Mouse (Mus musculus) liver, embryonic 14.5 days (tissue): ENCODE results near the gene Tufm. TPM values are rescaled to one million over a fixed set of nuclear protein-coding genes. Genes with fewer than 3 reads are reported as not detected.

Experiments
- ATAC-seq: fragments of 200-750 bp; cut with Nextera tagmentation; 2 replicates; pipeline ENCODE4 v1.8.0; 2017; ENCODE audit warnings: moderate number of reproducible peaks, mild to moderate bottlenecking, moderate library complexity; ENCODE audit not compliant: insufficient read depth
- DNase-seq, 3 experiments: peaks; one replicate each; pipeline ENCODE4 v3.0.0-alpha.2; 2012 to 2013; ENCODE audit warnings: low read depth in 3 of 3, low spot score in 3 of 3
- H3K27ac ChIP-seq: fragments of 300-500 bp; sonication (generic); 2 replicates; pipeline ENCODE4 v1.5.1; 2014; ENCODE audit warnings: moderate library complexity, mild to moderate bottlenecking, control low read depth, inconsistent platforms
- H3K27me3 ChIP-seq: fragments of 300-500 bp; sonication (generic); 2 replicates; pipeline ENCODE4 v1.6.1; 2014; ENCODE audit warnings: mild to moderate bottlenecking, low read length, moderate library complexity; ENCODE audit not compliant: control insufficient read depth, insufficient read depth
- H3K36me3 ChIP-seq: fragments of 300-500 bp; sonication (generic); replicated peaks from 2 replicates; pipeline ENCODE4 v1.6.1; 2014; ENCODE audit warnings: low read depth; ENCODE audit not compliant: control insufficient read depth, insufficient read depth
- H3K4me1 ChIP-seq, 2 experiments: fragments of 200-500 bp in 1 of 2; fragments of 300-500 bp in 1 of 2; sonication (generic) in 1 of 2; replicated peaks; 2 replicates each; pipeline ENCODE4 v1.6.1; 2012 to 2014; ENCODE audit warnings: antibody characterized with exemption in 1 of 2, inconsistent platforms in 1 of 2, low read length in 1 of 2; ENCODE audit not compliant: control insufficient read depth in 2 of 2, insufficient read depth in 2 of 2
- H3K4me2 ChIP-seq: fragments of 300-500 bp; sonication (generic); 2 replicates; pipeline ENCODE4 v1.6.1; 2014; ENCODE audit warnings: low read depth, mild to moderate bottlenecking, control low read depth, moderate library complexity
- H3K4me3 ChIP-seq, 2 experiments: fragments of 200-500 bp in 1 of 2; fragments of 300-500 bp in 1 of 2; sonication (generic) in 1 of 2; 2 replicates each; pipeline ENCODE4 v1.5.1; 2012 to 2014; ENCODE audit warnings: low read depth in 2 of 2, low read length in 2 of 2, mild to moderate bottlenecking in 2 of 2, control low read depth in 1 of 2, inconsistent platforms in 1 of 2, moderate library complexity in 1 of 2; ENCODE audit not compliant: insufficient read depth in 1 of 2
- H3K9ac ChIP-seq: fragments of 300-500 bp; sonication (generic); replicated peaks from 2 replicates; pipeline ENCODE4 v1.6.1; 2014; ENCODE audit warnings: mild to moderate bottlenecking, control low read depth, moderate library complexity
- H3K9me3 ChIP-seq: fragments of 300-500 bp; sonication (generic); 2 replicates; pipeline ENCODE4 v1.6.1; 2016; ENCODE audit warnings: low read length, mixed read lengths; ENCODE audit not compliant: control insufficient read depth
- CTCF ChIP-seq: IDR thresholded peaks from 2 replicates; pipeline ENCODE4 v1.5.1; 2016; ENCODE audit warnings: antibody characterized with exemption, low read depth, control low read depth
- EP300 ChIP-seq: IDR thresholded peaks from 2 replicates; pipeline ENCODE4 v1.6.1; 2016; ENCODE audit warnings: antibody characterized with exemption, low read depth
- WGBS: fragments of 180-500 bp; shearing (Covaris S2); extraction: QIAGEN DNeasy Blood & Tissue Kit; methylation state at CpG from one replicate; pipeline ENCODE4 v1.1.7; 2014; ENCODE audit not compliant: insufficient replicate concordance; 5-methylcytosine and 5-hydroxymethylcytosine counted together
- polyA plus RNA-seq, 2 experiments: library from polyadenylated mRNA; depleted of rRNA in 1 of 2; stranded (reverse) in 1 of 2; unstranded in 1 of 2; fragments of >200 nt; fragmentation: Nextera tagmentation in 1 of 2; extraction: Ambion mirVana in 1 of 2; gene quantifications; 2 replicates each; pipeline versions ENCODE4 v1.2.1 to v1.2.3; 2012 to 2014

Tufm gene
- polyA plus RNA-seq (2012; rRNA removed) (44.6 and 67.8 TPM in 2 replicates), polyA plus RNA-seq (2014; fragmentation: Nextera tagmentation; extraction: Ambion mirVana) (73.2 and 82.9 TPM in 2 replicates)

- Histone ChIP-seq H3K9ac (peak within 1 kb of the TSS; percentile 77), H3K4me2 (peak within 1 kb of the TSS; percentile 63), H3K4me3 (peak within 1 kb of the TSS; percentile 63 to 95), H3K27ac (peak within 1 kb of the TSS; percentile 69), H3K9me3 (no peaks in the 10 kb centered on the region), H3K27me3 (no peaks in the 10 kb centered on the region), H3K36me3 (peaks cover 12% of the 10 kb centered on the region), H3K4me1 (peaks cover 10 to 12% of the 10 kb centered on the region in 2 experiments; a peak in 3 of 4 replicates)
- DNase-seq (peak; percentile 82 to 89 (median 85)), ATAC-seq (peak; percentile 83)
- TF ChIP-seq CTCF (peak; percentile 58), EP300 (no peak)
- under 1% methylated on average over 32 of the region's 32 CpGs for WGBS
Measured at GRCm38 (mm10) chr7:126487052-126487483, at the start of gene Tufm. Gene Tufm (plus strand): TSS chr7:126487361.

DNA sequence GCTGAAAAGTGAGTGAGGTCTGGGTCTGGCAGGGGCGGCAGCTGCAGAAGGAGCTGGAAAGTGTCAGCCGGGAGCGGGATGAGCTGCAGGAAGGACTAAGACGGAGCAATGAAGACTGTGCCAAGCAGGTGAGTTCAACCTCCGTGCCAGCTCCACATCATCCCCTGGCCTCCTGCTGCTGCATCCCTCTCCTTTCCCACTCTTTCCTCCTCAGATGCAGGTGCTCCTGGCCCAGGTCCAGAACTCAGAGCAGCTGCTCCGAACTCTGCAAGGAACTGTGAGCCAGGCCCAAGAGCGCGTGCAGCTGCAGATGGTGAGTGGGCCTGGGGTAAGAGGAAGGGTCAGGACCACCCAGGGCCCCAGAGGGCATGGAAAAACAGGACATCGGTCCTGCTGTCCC lies 47.0 kb upstream of the Tufm start:
- no peak overlapping the region for H3K27ac ChIP-seq
- ATAC-seq, result no peak

GRCm38 (mm10) chr7:126443997-126444396 lies 43.2 kb upstream of the Tufm start:
- Histone ChIP-seq H3K27me3 (no peaks in the 10 kb centered on the region), H3K36me3 (no peaks in the 10 kb centered on the region), H3K9me3 (no peaks in the 10 kb centered on the region), H3K4me1 (no peaks in the 10 kb centered on the region), H3K4me2 (no peak overlapping the region), H3K4me3 (no peak overlapping the region), H3K9ac (no peak overlapping the region), H3K27ac (no peak overlapping the region)
- 82% methylated on average over 10 of the region's 10 CpGs for WGBS
- DNase-seq (no peak), ATAC-seq (no peak)
- no peak for TF ChIP-seq EP300
- TF ChIP-seq CTCF, result no peak

More for the DNA sequence above, 47.0 kb upstream of the Tufm start:
- H3K4me3 ChIP-seq, result no peak overlapping the region
- no peak overlapping the region for H3K4me2 ChIP-seq
- no peak overlapping the region for H3K9ac ChIP-seq
- no peak for DNase-seq
- no peaks in the 10 kb centered on the region for H3K4me1 ChIP-seq
- 86% methylated on average over 9 of the region's 9 CpGs for WGBS
- H3K36me3 ChIP-seq, result no peaks in the 10 kb centered on the region
- no peaks in the 10 kb centered on the region for H3K27me3 ChIP-seq
- TF ChIP-seq EP300 (no peak), CTCF (no peak)
- H3K9me3 ChIP-seq, result no peaks in the 10 kb centered on the region

- Histone ChIP-seq H3K4me1 (no peaks in the 10 kb centered on the region), H3K36me3 (no peaks in the 10 kb centered on the region), H3K9ac (no peak overlapping the region), H3K27ac (no peak overlapping the region), H3K9me3 (no peaks in the 10 kb centered on the region), H3K4me3 (no peak overlapping the region), H3K4me2 (no peak overlapping the region), H3K27me3 (no peaks in the 10 kb centered on the region)
- ATAC-seq, result no peak
- DNase-seq, result no peak
- WGBS, result 77% methylated on average over 9 of the region's 9 CpGs
- TF ChIP-seq CTCF, result no peak
- no peak for TF ChIP-seq EP300
Measured at GRCm38 (mm10) chr7:126444536-126444935, 42.6 kb upstream of the Tufm start.

GRCm38 (mm10) chr7:126445104-126445815 lies 41.9 kb upstream of the Tufm start:
- TF ChIP-seq CTCF, result no peak
- TF ChIP-seq EP300, result no peak
- DNase-seq, result no peak
- H3K27me3 ChIP-seq, result no peaks in the 10 kb centered on the region
- no peaks in the 10 kb centered on the region for H3K36me3 ChIP-seq
- WGBS, result 77% methylated on average over 15 of the region's 15 CpGs
- no peaks in the 10 kb centered on the region for H3K4me1 ChIP-seq
- H3K9ac ChIP-seq, result no peak overlapping the region
- H3K9me3 ChIP-seq, result no peaks in the 10 kb centered on the region
- no peak overlapping the region for H3K4me3 ChIP-seq
- ATAC-seq, result no peak
- no peak overlapping the region for H3K27ac ChIP-seq
- no peak overlapping the region for H3K4me2 ChIP-seq
